Mouse (Mus musculus) neural tube, embryonic 13.5 days (tissue): ENCODE measurements at regions not wholly inside any gene's neighbourhood (a gene's known extent, or its start where the extent isn't known, plus 50 kb on each side); places are given as distances from the start of the nearest gene placed in this dataset.

Experiments used
- ATAC-seq: fragments of 200-750 bp; cut with Nextera tagmentation; 2 replicates; pipeline ENCODE4 v1.8.0; 2017; ENCODE audit warnings: low read depth, mild to moderate bottlenecking, moderate TSS enrichment, moderate library complexity
- H3K27ac ChIP-seq: fragments of 300-500 bp; sonication (generic); replicated peaks from 2 replicates; pipeline ENCODE4 v1.5.1; 2015; ENCODE audit warnings: moderate library complexity, mild to moderate bottlenecking, inconsistent platforms
- H3K27me3 ChIP-seq: fragments of 300-500 bp; sonication (generic); 2 replicates; pipeline ENCODE4 v1.6.1; 2015; ENCODE audit warnings: mild to moderate bottlenecking, inconsistent platforms
- H3K36me3 ChIP-seq: fragments of 300-500 bp; sonication (generic); 2 replicates; pipeline ENCODE4 v1.6.1; 2015; ENCODE audit warnings: mild to moderate bottlenecking, inconsistent platforms
- H3K4me1 ChIP-seq: fragments of 300-500 bp; sonication (generic); replicated peaks from 2 replicates; pipeline ENCODE4 v1.6.1; 2015; ENCODE audit warnings: inconsistent platforms
- H3K4me2 ChIP-seq: fragments of 300-500 bp; sonication (generic); 2 replicates; pipeline ENCODE4 v1.6.1; 2015; ENCODE audit warnings: inconsistent platforms, mild to moderate bottlenecking, moderate library complexity
- H3K4me3 ChIP-seq: fragments of 300-500 bp; sonication (generic); 2 replicates; pipeline ENCODE4 v1.5.1; 2015; ENCODE audit warnings: mild to moderate bottlenecking, inconsistent platforms
- H3K9ac ChIP-seq: fragments of 300-500 bp; sonication (generic); 2 replicates; pipeline ENCODE4 v1.6.1; 2015; ENCODE audit warnings: moderate library complexity, mild to moderate bottlenecking, inconsistent platforms
- H3K9me3 ChIP-seq: fragments of 300-500 bp; sonication (generic); 2 replicates; pipeline ENCODE4 v1.6.1; 2016; ENCODE audit warnings: inconsistent platforms
- WGBS: fragments of 180-500 bp; shearing (Covaris S2); methylation state at CpG from one replicate; pipeline ENCODE4 v1.1.7; 2015; 5-methylcytosine and 5-hydroxymethylcytosine counted together

GRCm38 (mm10) chr3:40126903-40127302 is 404.2 kb upstream of the Intu start:
- Histone ChIP-seq H3K27ac (no peak overlapping the region), H3K9ac (no peak overlapping the region), H3K4me2 (no peak overlapping the region), H3K9me3 (no peaks in the 10 kb centered on the region), H3K36me3 (no peaks in the 10 kb centered on the region), H3K4me1 (no peaks in the 10 kb centered on the region), H3K4me3 (no peak overlapping the region), H3K27me3 (no peaks in the 10 kb centered on the region)
- 88% methylated on average over 2 of the region's 2 CpGs for WGBS
- ATAC-seq: no peak

- Histone ChIP-seq H3K4me1 (no peaks in the 10 kb centered on the region), H3K9ac (no peak overlapping the region), H3K4me3 (no peak overlapping the region), H3K9me3 (no peaks in the 10 kb centered on the region), H3K36me3 (no peaks in the 10 kb centered on the region), H3K27me3 (no peaks in the 10 kb centered on the region), H3K4me2 (no peak overlapping the region), H3K27ac (no peak overlapping the region)
- 88% methylated on average over 8 of the region's 8 CpGs for WGBS
- no peak for ATAC-seq
Observed at GRCm38 (mm10) chr3:40130858-40131584, 400.1 kb upstream of the Intu start.

DNA sequence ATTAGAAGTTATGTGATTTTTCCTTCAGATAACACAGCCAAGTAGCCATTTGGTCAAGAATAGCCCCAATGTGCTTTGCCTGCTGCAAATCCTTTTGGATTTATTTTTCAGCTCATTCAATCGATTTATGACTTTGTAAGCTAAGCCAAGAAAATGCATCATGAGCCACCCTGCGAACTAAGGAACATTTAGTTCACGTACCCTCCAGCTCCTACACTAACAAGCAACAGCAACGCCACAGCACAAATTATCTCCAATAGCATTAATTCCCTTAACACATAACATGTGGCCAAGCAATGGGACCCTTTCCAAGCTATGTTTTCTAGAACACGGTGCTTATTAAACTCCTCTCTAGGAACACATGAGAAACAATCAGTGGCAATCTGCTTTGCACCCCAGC is 392.4 kb upstream of the Intu start:
- H3K9me3 ChIP-seq: no peaks in the 10 kb centered on the region
- no peaks in the 10 kb centered on the region for H3K4me1 ChIP-seq
- H3K27ac ChIP-seq: no peak overlapping the region
- no peaks in the 10 kb centered on the region for H3K36me3 ChIP-seq
- no peaks in the 10 kb centered on the region for H3K27me3 ChIP-seq
- H3K4me2 ChIP-seq: no peak overlapping the region
- H3K4me3 ChIP-seq: no peak overlapping the region
- no peak for ATAC-seq
- 79% methylated on average over 5 of the region's 5 CpGs for WGBS
- no peak overlapping the region for H3K9ac ChIP-seq

- Histone ChIP-seq H3K27ac (no peak overlapping the region), H3K4me2 (no peak overlapping the region), H3K4me1 (no peaks in the 10 kb centered on the region), H3K4me3 (no peak overlapping the region), H3K9ac (no peak overlapping the region), H3K36me3 (no peaks in the 10 kb centered on the region), H3K9me3 (no peaks in the 10 kb centered on the region), H3K27me3 (no peaks in the 10 kb centered on the region)
- WGBS: 89% methylated on average over 5 of the region's 5 CpGs
- no peak for ATAC-seq
Observed at GRCm38 (mm10) chr3:40142229-40142628, 388.9 kb upstream of the Intu start.

GRCm38 (mm10) chr3:40158631-40159030 is 372.5 kb upstream of the Intu start:
- no peak for ATAC-seq
- no peak overlapping the region for H3K27ac ChIP-seq
- no peak overlapping the region for H3K4me2 ChIP-seq
- H3K9me3 ChIP-seq: no peaks in the 10 kb centered on the region
- no peaks in the 10 kb centered on the region for H3K27me3 ChIP-seq
- H3K4me3 ChIP-seq: no peak overlapping the region
- WGBS: 77% methylated on average over 6 of the region's 6 CpGs
- H3K9ac ChIP-seq: no peak overlapping the region
- no peaks in the 10 kb centered on the region for H3K4me1 ChIP-seq
- no peaks in the 10 kb centered on the region for H3K36me3 ChIP-seq

GRCm38 (mm10) chr3:40159591-40160145 is 371.4 kb upstream of the Intu start:
- ATAC-seq: no peak
- WGBS: 68% methylated on average over 9 of the region's 9 CpGs

DNA sequence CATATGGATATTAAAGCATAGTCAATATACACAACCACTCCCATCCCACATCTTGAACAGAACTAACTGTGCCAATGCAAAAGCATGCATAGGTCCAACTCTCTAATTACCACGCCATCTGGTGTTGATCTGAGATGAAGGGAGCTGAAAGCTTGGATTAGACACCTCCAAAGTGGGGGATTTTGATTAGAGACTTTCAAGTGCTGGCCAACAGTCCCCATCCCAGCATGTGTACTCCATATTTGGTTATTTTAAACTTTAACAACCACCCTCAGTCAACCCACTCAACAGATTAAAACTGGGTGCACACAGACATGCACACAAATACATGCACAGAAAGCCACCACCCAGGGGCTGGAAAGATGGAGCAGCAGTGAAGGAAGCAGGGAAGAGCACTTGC is 366.9 kb upstream of the Intu start:
- Histone ChIP-seq H3K4me3 (no peak overlapping the region), H3K27ac (no peak overlapping the region), H3K36me3 (no peaks in the 10 kb centered on the region), H3K4me2 (no peak overlapping the region), H3K27me3 (no peaks in the 10 kb centered on the region), H3K9me3 (no peaks in the 10 kb centered on the region), H3K4me1 (no peaks in the 10 kb centered on the region), H3K9ac (no peak overlapping the region)
- ATAC-seq: no peak
- 90% methylated on average over 1 of the region's 1 CpGs for WGBS

More at GRCm38 (mm10) chr3:40159591-40160145, 371.4 kb upstream of the Intu start:
- Histone ChIP-seq H3K9ac (no peak overlapping the region), H3K4me3 (no peak overlapping the region), H3K4me2 (no peak overlapping the region), H3K9me3 (no peaks in the 10 kb centered on the region), H3K36me3 (no peaks in the 10 kb centered on the region), H3K27me3 (no peaks in the 10 kb centered on the region), H3K4me1 (no peaks in the 10 kb centered on the region), H3K27ac (no peak overlapping the region)

DNA sequence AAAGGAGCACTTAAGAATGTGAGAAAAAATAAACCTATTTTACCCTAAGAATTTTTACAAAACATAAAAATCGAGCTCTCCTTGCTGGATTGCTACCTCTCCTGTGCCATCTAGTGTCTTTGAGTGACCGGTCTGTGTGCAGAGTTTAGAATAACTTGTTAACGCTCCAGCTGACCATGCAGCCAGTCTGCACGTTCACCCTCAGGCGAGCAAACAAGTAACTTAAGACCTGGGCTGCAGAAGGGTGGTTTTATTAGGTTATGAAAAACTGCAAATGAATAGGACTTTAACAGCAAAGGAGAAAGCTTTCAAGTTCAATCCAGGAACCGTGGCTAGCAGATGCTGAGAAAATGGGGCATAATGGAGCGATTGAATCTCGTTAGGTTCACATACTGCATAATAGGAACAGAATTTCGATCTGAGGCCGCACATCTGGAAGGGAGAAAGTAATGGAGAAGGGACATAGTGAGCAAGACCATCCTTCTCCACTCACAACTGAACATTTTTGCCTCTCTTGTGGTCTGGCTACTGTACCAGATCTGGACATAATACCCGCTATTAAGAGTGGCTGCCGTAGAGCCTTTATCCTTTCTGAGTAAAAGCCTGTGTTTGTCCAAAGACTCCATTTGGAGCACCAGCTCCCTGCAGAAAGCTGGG is 363.0 kb upstream of the Intu start:
- 77% methylated on average over 12 of the region's 12 CpGs for WGBS
- H3K27ac ChIP-seq: no peak overlapping the region
- no peaks in the 10 kb centered on the region for H3K27me3 ChIP-seq
- no peaks in the 10 kb centered on the region for H3K36me3 ChIP-seq
- no peak overlapping the region for H3K9ac ChIP-seq
- H3K4me2 ChIP-seq: no peak overlapping the region
- H3K4me1 ChIP-seq: no peaks in the 10 kb centered on the region
- H3K9me3 ChIP-seq: no peaks in the 10 kb centered on the region
- no peak overlapping the region for H3K4me3 ChIP-seq
- no peak for ATAC-seq

GRCm38 (mm10) chr3:40169590-40169989 is 361.5 kb upstream of the Intu start:
- H3K27ac ChIP-seq: no peak overlapping the region
- WGBS: 86% methylated on average over 2 of the region's 2 CpGs
- ATAC-seq: no peak
- H3K36me3 ChIP-seq: no peaks in the 10 kb centered on the region
- H3K27me3 ChIP-seq: no peaks in the 10 kb centered on the region
- no peaks in the 10 kb centered on the region for H3K4me1 ChIP-seq
- H3K9ac ChIP-seq: no peak overlapping the region
- no peak overlapping the region for H3K4me3 ChIP-seq
- H3K9me3 ChIP-seq: no peaks in the 10 kb centered on the region
- no peak overlapping the region for H3K4me2 ChIP-seq

DNA sequence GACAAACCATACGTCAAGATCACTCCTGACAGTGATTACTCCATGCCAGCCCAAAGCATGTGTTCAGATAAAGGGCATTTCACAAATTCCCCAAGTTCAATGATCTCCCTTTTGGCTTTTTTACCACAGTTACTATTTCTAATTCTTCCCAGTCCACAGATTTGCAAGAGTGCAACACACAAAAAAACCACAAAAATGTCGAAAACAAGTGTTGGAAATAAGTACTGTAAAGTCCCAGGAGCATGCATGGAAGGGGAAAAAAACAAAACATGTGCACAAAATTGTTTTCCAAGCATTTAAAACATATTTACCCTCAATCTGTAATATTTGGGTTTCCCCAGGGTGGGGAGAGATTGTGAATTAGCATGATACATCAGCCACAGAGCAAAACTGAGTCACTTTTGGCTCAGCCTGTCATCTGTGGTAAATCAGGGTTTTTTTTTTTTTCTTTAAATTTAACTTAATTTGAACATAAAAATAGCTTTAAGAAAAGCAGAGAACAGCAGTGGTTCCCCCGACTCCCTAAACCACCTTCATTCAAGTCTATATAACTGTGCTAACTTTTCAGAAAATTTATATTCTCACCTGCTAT is 351.3 kb upstream of the Intu start:
- no peaks in the 10 kb centered on the region for H3K27me3 ChIP-seq
- no peak for ATAC-seq
- no peak overlapping the region for H3K4me3 ChIP-seq
- no peak overlapping the region for H3K4me2 ChIP-seq
- 86% methylated on average over 3 of the region's 3 CpGs for WGBS
- H3K36me3 ChIP-seq: no peaks in the 10 kb centered on the region
- H3K9ac ChIP-seq: no peak overlapping the region
- H3K27ac ChIP-seq: no peak overlapping the region
- H3K9me3 ChIP-seq: no peaks in the 10 kb centered on the region
- H3K4me1 ChIP-seq: no peaks in the 10 kb centered on the region

DNA sequence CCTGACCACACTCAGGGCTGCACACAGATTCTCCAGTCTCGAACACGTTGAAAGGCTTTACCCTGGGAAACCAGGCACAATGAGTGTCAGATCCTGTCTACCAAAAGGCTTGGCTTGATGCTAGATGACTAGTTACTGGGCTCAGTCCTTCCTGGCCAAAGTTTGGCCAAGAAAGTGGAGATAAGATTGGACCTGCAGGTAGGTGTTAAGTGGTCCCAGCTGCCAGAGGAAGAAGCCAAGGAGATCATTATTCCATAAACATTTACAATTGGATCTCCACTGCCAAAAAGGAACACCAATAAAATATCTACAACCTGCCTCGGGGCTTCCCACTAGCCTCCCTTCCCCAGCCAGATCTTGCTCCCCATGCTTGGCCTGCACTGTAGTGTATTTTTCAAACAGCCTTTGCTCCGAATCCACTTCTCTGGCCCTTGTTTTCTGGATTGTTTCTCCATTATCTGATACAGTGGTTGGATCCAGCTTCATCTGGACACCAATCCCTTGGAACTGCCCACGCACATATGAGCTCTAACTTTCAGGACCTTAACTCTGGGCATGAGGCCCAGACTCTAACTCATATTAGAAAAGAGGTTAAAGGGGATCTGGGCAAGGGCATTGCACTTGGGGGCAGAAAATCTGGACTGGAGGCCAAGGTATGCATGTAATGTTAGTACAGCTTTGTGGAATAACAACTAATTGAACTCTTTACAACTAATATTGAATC is 345.3 kb upstream of the Intu start:
- ATAC-seq: no peak
- Histone ChIP-seq H3K4me1 (no peaks in the 10 kb centered on the region), H3K27me3 (no peaks in the 10 kb centered on the region), H3K4me2 (no peak overlapping the region), H3K27ac (no peak overlapping the region), H3K9me3 (no peaks in the 10 kb centered on the region), H3K4me3 (no peak overlapping the region), H3K36me3 (no peaks in the 10 kb centered on the region), H3K9ac (no peak overlapping the region)
- 85% methylated on average over 5 of the region's 5 CpGs for WGBS

DNA sequence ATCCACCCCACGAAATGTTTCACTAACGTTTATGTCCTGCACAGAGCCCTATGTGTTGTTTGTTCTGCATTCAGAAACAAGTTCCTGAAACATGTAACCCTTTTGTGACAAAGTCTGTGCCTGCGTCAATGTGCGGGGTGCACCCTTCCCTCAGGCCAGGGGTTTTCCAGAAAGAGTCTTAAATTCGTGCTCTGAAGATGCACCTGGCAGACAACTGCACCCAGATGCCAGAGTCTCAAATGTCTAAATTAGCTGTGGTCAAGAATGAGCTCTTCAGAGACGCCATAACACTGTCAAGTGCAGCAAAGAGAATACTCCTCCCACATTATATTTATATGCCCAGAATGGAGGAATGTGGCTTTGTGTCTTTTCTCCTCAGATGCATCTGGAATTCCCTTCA is 341.6 kb upstream of the Intu start:
- no peak for ATAC-seq
- H3K4me1 ChIP-seq: no peaks in the 10 kb centered on the region
- no peak overlapping the region for H3K9ac ChIP-seq
- no peak overlapping the region for H3K4me3 ChIP-seq
- no peak overlapping the region for H3K4me2 ChIP-seq
- WGBS: 82% methylated on average over 6 of the region's 6 CpGs
- H3K36me3 ChIP-seq: no peaks in the 10 kb centered on the region
- no peaks in the 10 kb centered on the region for H3K9me3 ChIP-seq
- H3K27ac ChIP-seq: no peak overlapping the region
- H3K27me3 ChIP-seq: no peaks in the 10 kb centered on the region
